Mouse (Mus musculus): ENCODE results near the gene Bckdha.

GRCm38 (mm10) chr7:25706578-25707170 lies 47.9 kb upstream of the Bckdha start:
- TF ChIP-seq POLR2A (IDR thresholded peaks at IDR 0.05; ENCODE audit: low read depth, low read length) (no peak), CTCF (IDR thresholded peaks at IDR 0.05; ENCODE audit: borderline replicate concordance, insufficient read depth, low read length) (no peak)
